Mouse (Mus musculus): ENCODE data around the gene Ninj1.

Gene Ninj1

DNA sequence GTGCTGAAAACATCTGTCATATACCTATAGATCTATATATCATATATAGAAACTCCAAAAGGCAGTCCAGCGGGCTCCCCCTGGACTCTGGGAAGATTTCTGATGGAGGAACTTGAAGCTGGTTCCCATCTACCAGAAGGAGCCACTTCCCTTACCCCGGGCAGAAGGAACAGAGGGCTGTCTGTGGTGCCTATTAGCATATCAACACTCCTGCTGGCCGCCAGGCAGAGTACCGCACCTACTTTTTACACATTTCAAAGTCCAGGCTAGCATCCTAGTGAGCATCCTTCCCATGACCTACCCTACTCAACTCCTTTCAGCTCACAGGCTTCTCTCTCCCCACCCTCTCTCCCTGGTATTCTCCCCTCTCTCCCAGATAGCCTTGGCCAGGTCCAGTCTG, 38.3 kb downstream of the Ninj1 start:
- no peak for DNase-seq (ENCODE audit: low read depth, low spot score)

- no peak for DNase-seq (ENCODE audit: low read depth, low spot score)
Observed at GRCm38 (mm10) chr13:49233792-49234572, 46.7 kb downstream of the Ninj1 start.

GRCm38 (mm10) chr13:49234711-49235110, 47.4 kb downstream of the Ninj1 start:
- no peak for DNase-seq (ENCODE audit: low read depth, low spot score)

GRCm38 (mm10) chr13:49237617-49238016, 50.3 kb downstream of the Ninj1 start:
- no peak for DNase-seq (ENCODE audit: low read depth, low spot score)

DNA sequence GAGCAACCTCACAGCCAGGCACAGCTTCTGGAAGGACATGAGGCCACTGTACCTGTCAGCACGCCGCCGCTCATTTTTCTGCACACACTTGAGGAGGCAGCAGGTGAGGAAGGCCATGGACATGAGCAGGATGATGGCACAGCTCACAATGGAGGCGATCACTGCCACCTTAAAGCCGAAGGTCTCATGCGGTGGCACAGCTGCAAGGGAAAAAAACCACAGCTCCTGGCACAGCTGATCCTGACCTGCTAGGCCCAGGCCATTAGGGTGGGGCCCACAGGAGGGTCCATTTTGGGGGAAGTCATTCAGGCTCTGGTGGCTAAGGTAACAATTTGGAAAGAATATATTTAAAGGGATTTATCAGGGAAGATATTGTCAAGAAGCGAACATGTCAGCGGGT, 51.5 kb downstream of the Ninj1 start:
- no peak for DNase-seq (ENCODE audit: low read depth, low spot score)

DNA sequence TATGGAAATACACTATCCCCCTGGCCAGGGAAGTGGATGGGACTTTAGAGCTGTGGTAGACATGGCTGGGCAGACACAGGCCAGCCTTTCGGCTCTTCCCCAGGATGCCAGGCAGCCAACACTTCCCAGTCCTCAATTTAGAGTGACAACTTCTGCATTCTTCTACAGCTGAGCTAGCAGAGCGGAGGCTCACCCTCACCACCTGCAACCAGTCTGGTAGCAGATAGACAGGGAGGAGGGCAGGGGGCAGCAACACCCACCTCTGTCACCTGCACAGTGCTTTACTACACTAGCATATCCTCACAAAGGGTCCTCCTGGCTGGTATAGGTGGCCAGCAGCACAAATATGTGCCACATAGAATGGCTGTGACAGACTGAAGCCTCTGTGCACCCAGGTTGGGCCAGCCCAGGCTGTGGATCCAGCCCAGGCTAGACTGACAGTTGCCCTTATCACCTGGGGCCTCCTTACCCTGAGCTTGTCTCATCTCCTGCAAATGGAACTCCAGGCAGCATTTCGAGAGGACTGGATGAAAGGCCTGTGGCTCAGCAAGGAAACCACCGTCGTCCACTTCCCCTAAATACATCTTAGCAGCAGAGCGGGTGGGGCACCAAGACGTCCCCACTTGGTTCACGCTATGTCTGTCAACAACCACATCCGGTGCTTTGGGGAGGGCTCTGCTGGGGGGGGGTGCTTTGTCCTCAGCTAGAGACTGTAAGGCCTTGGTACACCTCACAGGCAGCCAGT, 55.2 kb downstream of the Ninj1 start:
- no peak for DNase-seq (ENCODE audit: low read depth, low spot score)

DNA sequence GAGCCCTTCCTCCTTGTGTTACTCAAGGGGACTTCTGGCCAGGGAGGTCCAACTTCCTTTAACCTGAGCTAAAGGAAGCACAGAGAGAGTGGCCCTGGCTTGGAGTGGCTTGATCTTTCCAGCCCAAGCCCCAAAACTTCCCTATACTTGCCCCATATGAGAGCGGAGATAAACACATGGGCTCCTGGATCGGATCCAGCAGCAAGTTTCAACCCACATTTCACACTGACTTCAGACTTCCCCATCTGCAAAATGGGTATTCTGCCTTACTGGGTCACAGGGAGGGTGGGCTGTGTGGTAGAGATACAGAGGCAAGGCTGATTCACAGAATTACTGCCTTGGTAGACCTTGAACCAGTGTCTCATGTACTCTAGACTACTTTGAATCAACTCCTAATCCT, 56.2 kb downstream of the Ninj1 start:
- DNase-seq (ENCODE audit: low read depth, low spot score): no peak

DNA sequence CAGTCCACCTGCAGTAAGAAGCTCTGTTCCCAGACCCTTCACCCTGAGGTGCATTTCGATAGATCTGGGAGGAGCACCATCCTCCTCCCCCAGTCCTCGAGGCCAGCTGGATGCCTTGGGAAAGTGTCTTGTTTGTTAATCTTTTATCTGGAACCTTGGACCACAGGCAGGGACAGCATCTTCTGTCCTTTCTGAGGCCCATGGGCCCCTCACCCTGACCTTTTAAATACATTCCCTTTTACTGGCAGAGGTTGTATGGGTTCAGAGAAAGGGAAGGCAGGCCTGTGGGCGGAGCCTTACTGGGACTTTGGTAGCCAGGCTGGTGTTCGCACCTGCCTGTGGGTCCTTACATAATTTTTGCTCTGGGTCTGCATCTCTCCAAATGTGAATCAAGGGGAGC, 58.0 kb downstream of the Ninj1 start:
- DNase-seq (ENCODE audit: low read depth, low spot score): no peak

All from brain, embryonic 18.5 days (tissue).